Mouse (Mus musculus): Measurements from ENCODE around the gene Ecsit. TPM values are rescaled to one million over a fixed set of nuclear protein-coding genes. Genes with fewer than 3 reads are reported as not detected.

Gene Ecsit
- polyA plus RNA-seq (2015; fragmentation: Nextera tagmentation; extraction: Ambion mirVana), result 31.7 and 33.1 TPM in 2 replicates

- H3K36me3 ChIP-seq (ENCODE audit: control insufficient read depth, insufficient read depth, low read length), result no peaks in the 10 kb centered on the region
- TF ChIP-seq CTCF (IDR thresholded peaks at IDR 0.05; ENCODE audit: low read depth) (0 out of 2 replicates have a peak, but pooled peaks have one; percentile 1), EP300 (optimal IDR thresholded peaks at IDR 0.05) (no peak)
These were observed at the start of gene Ecsit for GRCm38 (mm10) chr9:22085022-22085834. Gene Ecsit, minus strand, starts transcription at chr9:22085438.

GRCm38 (mm10) chr9:22134246-22134890, 49.1 kb upstream of the Ecsit start:
- no peak overlapping the region for H3K9ac ChIP-seq (ENCODE audit: low read length)
- H3K4me3 ChIP-seq (ENCODE audit: low read depth, low read length), result no peak overlapping the region
- ATAC-seq (ENCODE audit: low FRiP score, low TSS enrichment), result no peak
- no peaks in the 10 kb centered on the region for H3K36me3 ChIP-seq (ENCODE audit: control insufficient read depth, insufficient read depth, low read length)
- peaks cover 5% of the 10 kb centered on the region; the same call in 1 of the 2 replicates for H3K4me1 ChIP-seq (replicated peaks; ENCODE audit: control insufficient read depth, insufficient read depth)
- TF ChIP-seq CTCF (IDR thresholded peaks at IDR 0.05; ENCODE audit: low read depth), result no peak
- no peak for TF ChIP-seq EP300 (optimal IDR thresholded peaks at IDR 0.05)
- no peaks in the 10 kb centered on the region for H3K9me3 ChIP-seq (ENCODE audit: control insufficient read depth, low read length)
- no peak overlapping the region for H3K4me2 ChIP-seq (replicated peaks; ENCODE audit: low read depth)
- no peak overlapping the region for H3K27ac ChIP-seq (replicated peaks)
- no peak for DNase-seq (ENCODE audit: low spot score)
- no peaks in the 10 kb centered on the region for H3K27me3 ChIP-seq (ENCODE audit: control insufficient read depth, insufficient read depth, low read length)
- WGBS, result 78% methylated on average over 7 of the region's 7 CpGs

More at GRCm38 (mm10) chr9:22085022-22085834, at the start of gene Ecsit:
- WGBS, result under 1% methylated on average over 48 of the region's 48 CpGs
- H3K4me3 ChIP-seq (ENCODE audit: low read depth, low read length), result peak within 1 kb of the TSS; percentile 69
- peak within 1 kb of the TSS; percentile 74 for H3K4me2 ChIP-seq (replicated peaks; ENCODE audit: low read depth)
- DNase-seq (ENCODE audit: low spot score), result peak; percentile 93
- peak within 1 kb of the TSS; percentile 93 for H3K27ac ChIP-seq (replicated peaks)
- no peaks in the 10 kb centered on the region for H3K4me1 ChIP-seq (replicated peaks; ENCODE audit: control insufficient read depth, insufficient read depth)
- peak; percentile 99 for ATAC-seq (ENCODE audit: low FRiP score, low TSS enrichment)
- H3K9me3 ChIP-seq (ENCODE audit: control insufficient read depth, low read length), result no peaks in the 10 kb centered on the region
- H3K27me3 ChIP-seq (ENCODE audit: control insufficient read depth, insufficient read depth, low read length), result no peaks in the 10 kb centered on the region
- peak within 1 kb of the TSS; percentile 77 for H3K9ac ChIP-seq (ENCODE audit: low read length)

DNA sequence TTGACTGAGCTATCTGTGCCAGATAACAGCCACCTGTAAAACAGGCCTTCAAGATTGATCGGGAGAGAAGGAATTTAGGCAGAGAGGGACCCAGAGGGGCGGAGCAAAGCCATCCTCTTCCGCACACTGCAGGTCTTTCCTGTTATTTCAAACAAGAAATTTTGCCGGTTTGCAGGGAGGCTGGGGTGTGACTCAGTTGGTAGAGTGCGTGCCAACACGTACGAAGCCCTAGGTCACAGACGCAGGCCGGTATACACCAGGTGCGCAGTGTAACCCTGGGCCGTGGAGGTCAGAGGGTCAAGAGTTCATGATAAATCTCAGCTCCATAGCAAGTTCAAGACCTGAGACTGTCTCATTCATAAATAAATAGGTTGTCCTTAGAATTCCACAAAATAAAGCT, 47.0 kb upstream of the Ecsit start:
- Histone ChIP-seq H3K4me1 (replicated peaks; ENCODE audit: control insufficient read depth, insufficient read depth) (peaks cover 5% of the 10 kb centered on the region; the same call in 1 of the 2 replicates), H3K4me3 (ENCODE audit: low read depth, low read length) (peak overlapping the region; percentile 42), H3K27me3 (ENCODE audit: control insufficient read depth, insufficient read depth, low read length) (no peaks in the 10 kb centered on the region), H3K9ac (ENCODE audit: low read length) (peak overlapping the region; percentile 59), H3K9me3 (ENCODE audit: control insufficient read depth, low read length) (no peaks in the 10 kb centered on the region), H3K4me2 (replicated peaks; ENCODE audit: low read depth) (peak overlapping the region; percentile 64), H3K36me3 (ENCODE audit: control insufficient read depth, insufficient read depth, low read length) (no peaks in the 10 kb centered on the region), H3K27ac (replicated peaks) (peak overlapping the region; percentile 78)
- DNase-seq (ENCODE audit: low spot score) (no peak), ATAC-seq (ENCODE audit: low FRiP score, low TSS enrichment) (peak; percentile 26; the same call in 1 of the 2 replicates)
- WGBS, result 20% methylated on average over 11 of the region's 11 CpGs
- TF ChIP-seq CTCF (IDR thresholded peaks at IDR 0.05; ENCODE audit: low read depth), result no peak
- no peak for TF ChIP-seq EP300 (optimal IDR thresholded peaks at IDR 0.05)

GRCm38 (mm10) chr9:22131226-22131981, 46.2 kb upstream of the Ecsit start:
- no peaks in the 10 kb centered on the region for H3K27me3 ChIP-seq (ENCODE audit: control insufficient read depth, insufficient read depth, low read length)
- H3K4me1 ChIP-seq (replicated peaks; ENCODE audit: control insufficient read depth, insufficient read depth), result peaks cover 5% of the 10 kb centered on the region; the same call in 1 of the 2 replicates
- TF ChIP-seq EP300 (optimal IDR thresholded peaks at IDR 0.05), result no peak
- TF ChIP-seq CTCF (IDR thresholded peaks at IDR 0.05; ENCODE audit: low read depth), result no peak
- no peaks in the 10 kb centered on the region for H3K9me3 ChIP-seq (ENCODE audit: control insufficient read depth, low read length)
- H3K36me3 ChIP-seq (ENCODE audit: control insufficient read depth, insufficient read depth, low read length), result no peaks in the 10 kb centered on the region
- WGBS, result 2% methylated on average over 34 of the region's 35 CpGs
- H3K4me2 ChIP-seq (replicated peaks; ENCODE audit: low read depth), result peak overlapping the region; percentile 64
- peak overlapping the region; percentile 78 for H3K27ac ChIP-seq (replicated peaks)
- H3K9ac ChIP-seq (ENCODE audit: low read length), result peak overlapping the region; percentile 59
- ATAC-seq (ENCODE audit: low FRiP score, low TSS enrichment) (peak; percentile 85), DNase-seq (ENCODE audit: low spot score) (peak; percentile 83)
- H3K4me3 ChIP-seq (ENCODE audit: low read depth, low read length), result peak overlapping the region; percentile 42

DNA sequence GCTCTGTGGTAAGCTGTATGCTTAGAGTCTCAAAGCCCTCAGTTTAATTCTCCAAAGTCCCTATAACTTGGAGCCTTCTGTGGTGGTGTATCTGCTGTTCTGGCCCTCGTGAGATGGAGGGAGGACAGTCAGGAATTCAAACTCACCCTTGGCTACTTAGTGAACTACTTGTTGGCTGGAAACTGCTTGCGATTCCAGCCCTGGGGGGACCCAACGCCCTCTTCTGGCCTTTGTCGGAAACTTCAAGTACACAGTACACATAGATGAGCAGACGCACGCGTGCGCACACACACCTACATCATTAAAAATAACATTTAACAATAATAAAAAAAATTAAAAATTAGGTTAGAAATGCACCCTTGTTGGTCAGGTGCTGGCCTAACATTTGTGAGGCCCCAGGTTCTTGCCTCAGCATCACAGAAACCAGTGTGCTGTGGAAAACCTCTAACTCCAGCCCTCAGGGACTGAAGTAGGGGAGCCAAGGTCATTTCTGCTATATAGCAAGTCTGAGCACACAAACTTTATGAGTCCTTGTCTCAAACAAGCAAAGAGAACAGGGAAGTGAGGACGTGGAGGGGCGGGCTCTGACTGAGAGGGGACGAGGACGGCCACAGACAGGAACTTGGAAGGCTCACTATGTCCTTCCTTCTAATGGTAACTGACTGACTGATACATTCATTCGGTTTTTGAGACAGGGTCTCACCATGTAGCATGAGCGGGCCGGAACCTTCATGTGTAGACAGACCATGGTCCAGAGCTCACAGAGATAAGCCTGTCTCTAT, 40.2 kb upstream of the Ecsit start:
- no peaks in the 10 kb centered on the region for H3K36me3 ChIP-seq (ENCODE audit: control insufficient read depth, insufficient read depth, low read length)

More for the DNA sequence above, 40.2 kb upstream of the Ecsit start:
- Histone ChIP-seq H3K27me3 (ENCODE audit: control insufficient read depth, insufficient read depth, low read length) (no peaks in the 10 kb centered on the region), H3K4me1 (replicated peaks; ENCODE audit: control insufficient read depth, insufficient read depth) (no peaks in the 10 kb centered on the region), H3K9me3 (ENCODE audit: control insufficient read depth, low read length) (no peaks in the 10 kb centered on the region), H3K4me2 (replicated peaks; ENCODE audit: low read depth) (no peak overlapping the region), H3K27ac (replicated peaks) (no peak overlapping the region), H3K4me3 (ENCODE audit: low read depth, low read length) (no peak overlapping the region), H3K9ac (ENCODE audit: low read length) (no peak overlapping the region)
- TF ChIP-seq CTCF (IDR thresholded peaks at IDR 0.05; ENCODE audit: low read depth), result peak; percentile 5; the same call in 1 of the 2 replicates
- no peak for TF ChIP-seq EP300 (optimal IDR thresholded peaks at IDR 0.05)
- 89% methylated on average over 15 of the region's 15 CpGs for WGBS
- no peak for DNase-seq (ENCODE audit: low spot score)
- ATAC-seq (ENCODE audit: low FRiP score, low TSS enrichment), result no peak
